Mouse (Mus musculus): ENCODE measurements around the gene Plcb4. TPM values are rescaled to one million over a fixed set of nuclear protein-coding genes. Genes with fewer than 3 reads are reported as not detected.

The Plcb4 gene
- polyA plus RNA-seq (2012; rRNA removed), result 2.2 and 3.5 TPM in 2 replicates

DNA sequence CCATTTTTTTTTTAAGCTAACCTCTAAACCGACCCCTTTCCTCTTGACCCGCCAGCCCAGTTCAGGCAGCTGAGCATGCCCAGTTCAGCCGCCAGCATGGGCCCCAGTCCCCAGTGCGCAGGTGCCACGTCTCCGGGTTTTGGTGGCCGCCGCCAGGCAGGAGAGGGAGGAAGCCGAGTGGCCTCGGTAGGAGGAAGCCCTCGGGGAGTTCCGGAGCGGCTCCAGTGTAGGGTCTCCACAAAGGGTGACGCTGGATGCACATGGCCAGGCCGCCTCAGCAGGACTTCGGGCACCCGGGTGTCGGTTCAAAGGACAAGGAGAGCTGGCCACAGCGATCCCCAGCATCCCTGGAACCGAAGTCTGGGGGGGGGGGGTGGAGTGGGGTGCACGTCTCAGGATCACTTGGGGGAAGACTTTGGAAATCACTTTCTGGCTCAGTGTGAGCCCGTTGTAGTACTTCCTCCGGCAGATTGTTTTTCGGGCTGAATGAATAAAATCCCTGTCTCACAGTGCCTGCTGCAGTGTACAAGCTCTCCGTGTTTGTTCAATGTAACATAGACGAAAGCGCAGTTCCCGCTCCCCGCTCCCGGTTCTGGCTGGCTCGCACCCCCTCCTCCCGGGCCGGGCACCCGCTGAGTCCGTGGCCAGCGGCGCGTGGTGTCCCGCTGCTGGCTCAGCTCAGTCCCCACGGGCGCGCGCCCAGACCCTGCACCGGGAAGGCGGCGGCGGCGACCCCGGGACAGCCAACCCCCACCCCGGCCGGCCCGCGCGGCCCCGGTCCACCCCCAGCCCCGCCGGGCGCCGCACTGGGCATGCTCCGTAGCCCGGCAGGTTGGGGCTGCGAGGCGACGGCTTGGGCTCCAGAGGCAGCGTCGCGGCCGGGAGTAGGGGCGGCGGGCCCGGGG lies at the start of gene Plcb4:
Gene Plcb4 (plus strand): TSS at position 526 of the 905 bp plus-strand sequence.
- DNase-seq (ENCODE audit: low read depth, low spot score), result peak; percentile 25
- 1% methylated on average over 71 of the region's 71 CpGs for WGBS

GRCm38 (mm10) chr2:135614651-135615261 lies 44.1 kb upstream of the Plcb4 start:
- 60% methylated on average over 4 of the region's 4 CpGs for WGBS
- DNase-seq (ENCODE audit: low read depth, low spot score), result no peak

- 92% methylated on average over 1 of the region's 1 CpGs for WGBS
- DNase-seq (ENCODE audit: low read depth, low spot score), result no peak
Observed at GRCm38 (mm10) chr2:135616090-135616489, 42.7 kb upstream of the Plcb4 start.

- no peak for DNase-seq (ENCODE audit: low read depth, low spot score)
Observed at GRCm38 (mm10) chr2:135618551-135618950, 40.3 kb upstream of the Plcb4 start.

DNA sequence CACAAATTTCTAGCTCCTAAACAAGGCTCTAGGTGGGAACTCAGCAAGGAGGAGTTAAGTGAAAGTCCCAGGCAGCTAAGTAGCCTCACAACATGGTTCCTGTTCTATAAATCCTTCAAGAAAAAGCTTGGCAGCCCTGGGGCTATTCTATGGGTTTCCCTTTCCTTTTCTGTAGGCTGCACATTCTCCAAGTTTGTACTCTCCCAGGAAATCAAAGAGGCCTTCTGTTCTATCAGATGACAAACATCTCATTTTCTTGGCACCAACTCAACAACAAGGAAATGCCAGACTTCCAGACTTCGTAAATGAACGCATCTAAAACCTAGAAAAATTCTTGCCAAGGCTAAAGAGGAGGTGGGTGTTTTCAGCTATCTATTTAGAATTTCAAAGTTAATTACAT lies 38.9 kb upstream of the Plcb4 start:
- no peak for DNase-seq (ENCODE audit: low read depth, low spot score)
- 11% methylated on average over 2 of the region's 2 CpGs for WGBS

DNA sequence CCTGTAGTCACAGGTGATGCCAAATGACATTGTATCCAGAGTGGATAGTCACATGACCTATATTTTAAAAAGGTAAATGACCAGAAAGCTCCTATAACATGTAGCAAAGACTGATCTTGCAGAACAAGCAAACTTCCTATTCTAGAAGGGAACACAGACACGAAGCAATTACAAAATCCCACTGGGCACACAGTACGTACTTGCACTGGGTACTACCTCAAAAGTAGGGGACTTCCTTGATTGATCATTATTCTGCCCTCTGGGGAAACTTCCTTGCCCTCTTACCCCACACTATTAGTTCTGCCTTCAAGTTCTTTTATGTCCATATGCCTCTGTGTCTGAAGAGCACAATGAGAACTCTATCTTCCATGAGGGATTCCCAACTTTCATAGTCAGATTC lies 31.0 kb upstream of the Plcb4 start:
- 86% methylated on average over 2 of the region's 2 CpGs for WGBS
- DNase-seq (ENCODE audit: low read depth, low spot score), result no peak

DNA sequence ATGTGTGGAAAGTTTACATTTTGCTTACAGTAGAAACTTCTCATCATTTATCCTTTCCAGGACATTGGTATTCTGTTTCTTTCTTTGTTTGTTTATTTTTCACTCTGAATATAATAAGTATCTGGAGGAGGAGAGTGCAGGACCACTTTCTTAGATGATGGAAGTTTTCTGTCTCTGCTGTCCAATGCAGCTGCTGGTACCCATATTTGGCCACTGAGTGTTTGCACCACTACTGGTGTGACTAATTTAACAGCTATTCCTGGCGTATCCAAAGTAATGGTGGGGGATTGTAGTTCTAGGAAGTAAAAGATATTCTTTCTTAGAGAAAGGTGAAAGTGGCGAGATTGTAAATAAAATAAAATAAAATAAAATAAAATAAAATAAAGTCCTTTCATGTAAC lies 21.6 kb upstream of the Plcb4 start:
- no peak for DNase-seq (ENCODE audit: low read depth, low spot score)
- WGBS, result 87% methylated on average over 2 of the region's 2 CpGs

- WGBS, result 40% methylated on average over 1 of the region's 1 CpGs
Observed at GRCm38 (mm10) chr2:135641002-135641401, 17.8 kb upstream of the Plcb4 start.

DNA sequence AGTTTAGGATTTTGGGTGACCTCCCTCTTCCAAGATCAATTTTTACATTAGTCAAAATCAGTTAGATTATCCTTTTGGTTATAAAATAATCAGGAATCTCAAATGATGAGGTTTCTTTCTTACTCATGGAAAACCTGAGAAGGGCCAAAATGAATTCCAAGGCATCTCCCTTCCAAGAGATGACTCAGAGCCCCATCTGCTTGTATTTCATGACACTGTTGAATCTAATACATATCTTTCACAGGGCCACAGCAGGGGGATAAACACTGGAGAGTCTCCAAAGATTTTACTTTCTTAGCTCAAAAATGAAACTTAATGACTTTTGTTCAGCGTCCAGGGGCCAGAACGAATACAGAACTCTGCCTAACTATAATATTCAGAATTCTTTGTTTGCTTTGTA lies 17.2 kb upstream of the Plcb4 start:
- no peak for DNase-seq (ENCODE audit: low read depth, low spot score)
- WGBS, result 55% methylated on average over 2 of the region's 2 CpGs

More at GRCm38 (mm10) chr2:135641002-135641401, 17.8 kb upstream of the Plcb4 start:
- no peak for DNase-seq (ENCODE audit: low read depth, low spot score)

- 94% methylated on average over 3 of the region's 3 CpGs for WGBS
- no peak for DNase-seq (ENCODE audit: low read depth, low spot score)
Observed at GRCm38 (mm10) chr2:135646226-135646625, 12.6 kb upstream of the Plcb4 start.

DNA sequence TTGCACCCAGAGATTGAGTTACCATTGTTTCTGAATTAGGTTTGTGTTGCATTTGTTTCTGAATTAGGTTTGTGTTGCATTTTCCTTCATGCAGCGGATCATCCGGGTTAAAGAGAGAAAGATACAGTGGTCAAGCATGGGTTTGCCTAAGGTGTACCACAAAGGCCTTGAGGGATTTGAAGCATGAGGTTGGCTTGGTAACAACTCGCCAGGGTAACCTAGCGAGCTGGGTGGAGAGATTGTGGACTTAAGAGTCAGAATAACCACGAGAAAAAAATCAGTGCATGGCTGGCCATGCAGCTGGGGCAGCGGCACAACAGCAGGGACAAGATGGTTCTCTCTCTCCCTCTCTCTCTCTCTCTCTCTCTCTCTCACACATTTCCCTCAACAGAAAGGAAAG lies 12.2 kb upstream of the Plcb4 start:
- 85% methylated on average over 6 of the region's 6 CpGs for WGBS
- no peak for DNase-seq (ENCODE audit: low read depth, low spot score)

- 96% methylated on average over 4 of the region's 4 CpGs for WGBS
- no peak for DNase-seq (ENCODE audit: low read depth, low spot score)
Observed at GRCm38 (mm10) chr2:135647985-135648384, 10.8 kb upstream of the Plcb4 start.

DNA sequence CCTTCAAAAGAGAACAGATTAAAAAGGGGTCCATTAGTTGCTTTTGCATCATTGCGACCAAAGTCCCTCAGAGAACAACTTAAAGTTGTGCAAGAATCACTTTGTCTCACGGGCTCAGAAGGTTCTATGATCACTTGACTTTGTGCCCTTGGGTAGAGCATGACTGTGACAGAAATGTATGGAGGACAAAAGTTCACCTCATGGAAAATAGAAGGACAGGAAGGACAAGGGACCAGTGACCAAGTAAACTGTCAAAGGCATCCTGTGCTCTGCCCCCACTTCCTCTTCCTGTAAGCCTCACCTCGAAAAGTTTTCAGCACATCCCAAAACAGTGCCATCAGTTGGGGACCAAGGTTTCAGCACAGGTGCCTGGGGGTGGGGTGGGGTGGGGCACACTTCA lies 7.9 kb upstream of the Plcb4 start:
- WGBS, result 73% methylated on average over 3 of the region's 3 CpGs
- DNase-seq (ENCODE audit: low read depth, low spot score), result no peak

DNA sequence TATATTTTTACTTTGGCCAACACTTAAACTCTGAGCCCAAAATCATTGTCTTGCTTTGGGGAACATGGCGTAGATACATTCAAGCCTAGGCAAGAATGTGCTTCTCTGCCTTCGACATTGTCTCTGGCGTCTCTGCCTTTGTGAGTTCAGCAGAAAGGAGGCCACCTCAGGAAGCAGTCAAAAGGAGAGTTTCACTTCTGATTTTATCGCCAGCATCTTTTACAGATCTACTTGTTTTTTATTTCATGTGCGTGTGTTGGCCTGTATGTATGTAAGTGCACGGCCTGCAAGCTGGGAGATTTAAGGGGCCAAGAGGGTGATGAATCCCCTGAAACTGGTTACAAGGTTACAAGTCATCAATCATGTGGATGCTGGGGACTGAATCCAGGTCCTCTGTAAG lies 6.8 kb upstream of the Plcb4 start:
- 92% methylated on average over 6 of the region's 6 CpGs for WGBS
- DNase-seq (ENCODE audit: low read depth, low spot score), result no peak

DNA sequence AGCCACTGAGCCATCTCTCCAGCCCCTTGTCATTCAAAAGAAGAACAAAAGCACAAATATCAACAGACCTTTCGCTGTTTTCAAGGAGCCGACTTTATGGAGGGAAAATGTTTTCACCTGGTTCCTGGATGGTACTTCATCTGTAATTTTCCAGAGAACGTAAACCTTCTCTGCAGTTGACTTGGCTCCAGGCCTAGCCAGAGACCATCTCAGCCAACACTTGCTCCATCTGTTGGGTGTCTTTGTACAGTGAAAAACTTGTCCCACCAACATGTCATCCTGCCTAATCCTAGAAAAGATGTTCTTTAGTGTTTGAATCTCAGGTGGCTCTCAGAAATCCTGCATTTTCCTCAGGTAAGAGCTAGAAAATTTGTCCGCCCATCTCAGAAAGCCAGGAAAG lies 6.4 kb upstream of the Plcb4 start:
- DNase-seq (ENCODE audit: low read depth, low spot score), result no peak

GRCm38 (mm10) chr2:135655948-135656347 lies 2.9 kb upstream of the Plcb4 start:
- 94% methylated on average over 1 of the region's 1 CpGs for WGBS
- DNase-seq (ENCODE audit: low read depth, low spot score), result no peak

More for the DNA sequence above, 6.4 kb upstream of the Plcb4 start:
- WGBS, result 86% methylated on average over 4 of the region's 4 CpGs

- WGBS, result 47% methylated on average over 6 of the region's 6 CpGs
- no peak for DNase-seq (ENCODE audit: low read depth, low spot score)
Observed at GRCm38 (mm10) chr2:135656586-135656985, 2.2 kb upstream of the Plcb4 start.

- DNase-seq (ENCODE audit: low read depth, low spot score), result no peak
Observed at GRCm38 (mm10) chr2:135659391-135660180, 775 bp downstream of the Plcb4 start.

GRCm38 (mm10) chr2:135660816-135661215 lies 2.0 kb downstream of the Plcb4 start:
- WGBS, result 67% methylated on average over 4 of the region's 4 CpGs

More at GRCm38 (mm10) chr2:135659391-135660180, 775 bp downstream of the Plcb4 start:
- 1% methylated on average over 77 of the region's 97 CpGs for WGBS

DNA sequence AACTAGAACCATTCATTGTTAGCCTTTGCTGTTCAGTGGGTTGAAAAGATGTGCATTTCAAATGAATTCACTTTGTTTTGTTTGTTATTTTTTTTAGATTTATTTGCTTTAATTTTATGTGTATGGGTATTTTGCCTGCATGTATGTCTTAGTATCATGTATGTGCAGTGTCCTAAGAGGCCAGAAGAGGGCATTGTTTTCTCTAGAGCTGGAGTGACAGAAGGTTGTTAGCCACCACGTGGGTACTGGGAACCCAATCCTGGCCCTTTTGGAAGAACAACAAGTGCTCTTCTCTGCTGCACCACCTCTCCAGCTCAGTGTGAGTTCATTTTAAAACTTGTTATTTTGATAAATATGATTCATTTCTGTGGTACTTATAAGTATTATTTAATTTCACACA lies 5.0 kb downstream of the Plcb4 start:
- DNase-seq (ENCODE audit: low read depth, low spot score), result no peak
- WGBS, result 86% methylated on average over 1 of the region's 1 CpGs

More at GRCm38 (mm10) chr2:135660816-135661215, 2.0 kb downstream of the Plcb4 start:
- no peak for DNase-seq (ENCODE audit: low read depth, low spot score)
